9 mouse cellular contexts compared by ENCODE assay signal in the genomic region with DNA sequence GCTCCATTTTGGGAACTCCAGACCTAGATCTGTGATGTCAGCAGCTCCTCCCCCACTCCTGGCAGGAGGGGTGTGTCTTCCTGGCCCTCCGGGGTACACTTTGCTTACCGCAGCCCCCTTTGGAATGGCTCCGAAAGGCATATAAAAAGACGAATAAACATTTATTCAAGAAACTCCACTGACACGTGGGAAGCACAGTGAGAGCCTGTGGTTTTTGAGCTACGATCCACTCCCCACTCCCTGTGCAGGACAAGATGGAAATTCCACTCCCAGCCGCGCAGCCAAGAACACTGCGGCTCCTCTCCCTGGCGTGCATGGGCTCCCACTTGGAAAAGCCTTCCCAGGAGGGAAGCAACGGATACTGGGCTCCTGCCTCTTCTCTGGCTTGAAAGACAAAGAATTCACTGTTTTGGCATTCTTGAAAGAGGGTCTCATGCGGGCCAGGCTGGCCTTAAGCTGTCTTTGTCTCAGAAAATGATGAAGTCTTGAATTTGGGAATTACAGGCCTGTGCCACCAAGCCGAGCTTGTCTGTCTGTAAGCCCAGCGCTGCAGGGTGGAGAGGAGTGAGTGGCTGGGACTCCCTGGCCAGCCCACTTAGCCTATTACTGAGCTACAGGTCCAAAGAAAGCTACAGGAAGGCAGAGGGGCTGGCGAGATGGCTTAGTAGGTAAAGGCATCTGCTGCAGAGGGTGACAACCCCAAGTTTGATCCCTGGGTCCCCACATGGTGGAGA. TPM values are rescaled to one million over a fixed set of nuclear protein-coding genes. Genes with fewer than 3 reads are reported as not detected.
A peak's percentile ranks its signal among the peaks of the same experiment; 100 is the strongest.
DNase-seq lines count a peak whose midpoint lies in the region; ATAC-seq and TF ChIP-seq lines count a peak whose summit lies in the region.
"Had no signal": no experiment of that assay in that cellular context is flagged by ENCODE, and none has a peak within 500 bp of the region (broad histone marks: within the 10 kb centered on the region; RNA-seq: fewer than 3 reads in every experiment).

No protein-coding gene starts in this region.

- no peaks in the 10 kb centered on the region for H3K9me3 ChIP-seq in embryonic facial prominence, embryonic 11.5 days (replicated peaks; ENCODE audit: control insufficient read depth, low read length)
- no peaks in the 10 kb centered on the region for H3K9me3 ChIP-seq in hindbrain, embryonic 15.5 days
- H3K9me3 ChIP-seq in neural tube, embryonic 11.5 days (ENCODE audit: control insufficient read depth, low read length), result no peaks in the 10 kb centered on the region
- H3K9me3 ChIP-seq: liver, embryonic 13.5 days had no signal

- 13% methylated on average over 15 of the region's 15 CpGs for WGBS in embryonic facial prominence, embryonic 11.5 days
- 12% methylated on average over 15 of the region's 15 CpGs for WGBS in hindbrain, embryonic 15.5 days
- WGBS in neural tube, embryonic 11.5 days, result 17% methylated on average over 15 of the region's 15 CpGs

- no peaks in the 10 kb centered on the region for H3K36me3 ChIP-seq in embryonic facial prominence, embryonic 11.5 days (replicated peaks; ENCODE audit: control insufficient read depth, insufficient read depth, low read depth, low read length)
- H3K36me3 ChIP-seq in hindbrain, embryonic 15.5 days, result no peaks in the 10 kb centered on the region
- no peaks in the 10 kb centered on the region for H3K36me3 ChIP-seq in neural tube, embryonic 11.5 days (ENCODE audit: control insufficient read depth, insufficient read depth, low read length)
- H3K36me3 ChIP-seq: liver, embryonic 13.5 days had no signal

- intact Hi-C loops in left cerebral cortex, postnatal 4 days (cut with DNase I), result no loop called here
- intact Hi-C loops in left cerebral cortex, adult 2 months (cut with DNase I), result loop anchor here (10.0 kb wide), 1 partner anchor 1660 kb away; no protein-coding TSS in a partner anchor

- H3K9ac ChIP-seq in embryonic facial prominence, embryonic 11.5 days (replicated peaks; ENCODE audit: low read length), result 0 out of 2 replicates have a peak overlapping the region, but pooled peaks have one; percentile 18
- H3K9ac ChIP-seq in hindbrain, embryonic 15.5 days, result no peak overlapping the region
- H3K9ac ChIP-seq in neural tube, embryonic 11.5 days (ENCODE audit: low read length), result 0 out of 2 replicates have a peak overlapping the region, but pooled peaks have one; percentile 15
- H3K9ac ChIP-seq: liver, embryonic 13.5 days had no signal

- peak; percentile 26 for DNase-seq in left cerebral cortex, postnatal 4 days
- no peak for DNase-seq in left cerebral cortex, adult 2 months (ENCODE audit: extremely low spot score in 1 of 2, low spot score in 2 of 2)
- peak; percentile 61 for DNase-seq in embryonic facial prominence, embryonic 11.5 days (ENCODE audit: low spot score)
- DNase-seq in neural tube, embryonic 11.5 days (ENCODE audit: low spot score), result peak; percentile 49
- DNase-seq in adrenal gland, postnatal 10 days, result no peak
- no peak for DNase-seq in thymus, postnatal 25 days
- DNase-seq in cerebellum, adult 18-20 months, result no peak
- DNase-seq: liver, embryonic 13.5 days had no signal

- no peak overlapping the region for H3K4me3 ChIP-seq in left cerebral cortex, adult 2 months
- H3K4me3 ChIP-seq in embryonic facial prominence, embryonic 11.5 days (ENCODE audit: low read depth, low read length), result no peak overlapping the region
- 0 out of 2 replicates have a peak overlapping the region, but pooled peaks have one; percentile 7 for H3K4me3 ChIP-seq in hindbrain, embryonic 15.5 days
- H3K4me3 ChIP-seq in neural tube, embryonic 11.5 days (ENCODE audit: low read depth, low read length), result no peak overlapping the region
- H3K4me3 ChIP-seq: liver, embryonic 13.5 days had no signal

- no peak for TF ChIP-seq CTCF in left cerebral cortex, adult 2 months (IDR thresholded peaks at IDR 0.05)

- 0 out of 2 replicates have a peak, but pooled peaks cover 3% of the 10 kb centered on the region for H3K4me1 ChIP-seq in embryonic facial prominence, embryonic 11.5 days (ENCODE audit: control insufficient read depth, insufficient read depth, low read length)
- peaks cover 33% of the 10 kb centered on the region for H3K4me1 ChIP-seq in hindbrain, embryonic 15.5 days (replicated peaks)
- H3K4me1 ChIP-seq in neural tube, embryonic 11.5 days (ENCODE audit: control insufficient read depth, insufficient read depth, low read length), result 0 out of 2 replicates have a peak, but pooled peaks cover 2% of the 10 kb centered on the region
- H3K4me1 ChIP-seq: liver, embryonic 13.5 days had no signal

- H3K27me3 ChIP-seq in embryonic facial prominence, embryonic 11.5 days (ENCODE audit: control insufficient read depth, insufficient read depth, low read length), result no peaks in the 10 kb centered on the region
- H3K27me3 ChIP-seq in hindbrain, embryonic 15.5 days, result peaks cover 5% of the 10 kb centered on the region; the same call in 1 of the 2 replicates
- H3K27me3 ChIP-seq in neural tube, embryonic 11.5 days (ENCODE audit: control insufficient read depth, insufficient read depth, low read length), result no peaks in the 10 kb centered on the region

- no peak overlapping the region for H3K27ac ChIP-seq in left cerebral cortex, adult 2 months
- H3K27ac ChIP-seq in embryonic facial prominence, embryonic 11.5 days (replicated peaks; ENCODE audit: low read depth, low read length), result peak overlapping the region; percentile 16; the same call in 1 of the 2 replicates
- peak overlapping the region; percentile 72 for H3K27ac ChIP-seq in hindbrain, embryonic 15.5 days (replicated peaks)
- H3K27ac ChIP-seq in neural tube, embryonic 11.5 days (ENCODE audit: low read depth, low read length), result 0 out of 2 replicates have a peak overlapping the region, but pooled peaks have one; percentile 56
- H3K27ac ChIP-seq: liver, embryonic 13.5 days had no signal

- ATAC-seq in embryonic facial prominence, embryonic 11.5 days (replicated peaks; ENCODE audit: insufficient number of reproducible peaks, low FRiP score, low TSS enrichment, low read depth), result no peak
- peak; percentile 54; the same call in 1 of the 2 replicates for ATAC-seq in hindbrain, embryonic 15.5 days (ENCODE audit: low FRiP score, low read depth)
- ATAC-seq in neural tube, embryonic 11.5 days (ENCODE audit: insufficient read depth, low FRiP score, low TSS enrichment), result no peak

- H3K4me2 ChIP-seq in embryonic facial prominence, embryonic 11.5 days (ENCODE audit: low read depth, low read length), result peak overlapping the region; percentile 24; the same call in 1 of the 2 replicates
- peak overlapping the region; percentile 34 for H3K4me2 ChIP-seq in hindbrain, embryonic 15.5 days
- peak overlapping the region; percentile 10 for H3K4me2 ChIP-seq in neural tube, embryonic 11.5 days (ENCODE audit: low read depth)
- H3K4me2 ChIP-seq: liver, embryonic 13.5 days had no signal

RNA-seq across cellular contexts. Expression of a gene that starts 23.8 kb away (rescaled TPM):
- 10 to 100 TPM; 15.3 to 17.9 TPM for total RNA-seq in left cerebral cortex, postnatal 4 days (2021)
- total RNA-seq in left cerebral cortex, adult 2 months (2021), result 1 to 10 TPM; 5.1 TPM
- polyA plus RNA-seq in embryonic facial prominence, embryonic 11.5 days (2014; fragmentation: Nextera tagmentation; extraction: Ambion mirVana), result 3.4 TPM in 2 replicates
- 18.5 and 20.9 TPM in 2 replicates for polyA plus RNA-seq in hindbrain, embryonic 15.5 days (2015; fragmentation: Nextera tagmentation; extraction: Ambion mirVana)
- 9.0 and 9.5 TPM in 2 replicates for polyA plus RNA-seq in neural tube, embryonic 11.5 days (2014; fragmentation: Nextera tagmentation; extraction: Ambion mirVana)
- total RNA-seq in adrenal gland, postnatal 10 days (2021), result 1 to 10 TPM; 2.1 to 2.7 TPM

Comparison
In these comparisons a context has a peak if more than half of its experiments do, and no peak if none do; other contexts are left out.
1. DNase-seq: peak in left cerebral cortex, postnatal 4 days (single experiment), embryonic facial prominence, embryonic 11.5 days (single experiment) and neural tube, embryonic 11.5 days (single experiment); none in left cerebral cortex, adult 2 months (0 of 2), adrenal gland, postnatal 10 days (single experiment), thymus, postnatal 25 days (single experiment) and cerebellum, adult 18-20 months (0 of 2).
2. Peak in every context shown above with its lines, with median percentiles within 50 percentile points of each other: H3K4me2 ChIP-seq.